ENCODE assay signal across 8 mouse cellular contexts in the genomic region with DNA sequence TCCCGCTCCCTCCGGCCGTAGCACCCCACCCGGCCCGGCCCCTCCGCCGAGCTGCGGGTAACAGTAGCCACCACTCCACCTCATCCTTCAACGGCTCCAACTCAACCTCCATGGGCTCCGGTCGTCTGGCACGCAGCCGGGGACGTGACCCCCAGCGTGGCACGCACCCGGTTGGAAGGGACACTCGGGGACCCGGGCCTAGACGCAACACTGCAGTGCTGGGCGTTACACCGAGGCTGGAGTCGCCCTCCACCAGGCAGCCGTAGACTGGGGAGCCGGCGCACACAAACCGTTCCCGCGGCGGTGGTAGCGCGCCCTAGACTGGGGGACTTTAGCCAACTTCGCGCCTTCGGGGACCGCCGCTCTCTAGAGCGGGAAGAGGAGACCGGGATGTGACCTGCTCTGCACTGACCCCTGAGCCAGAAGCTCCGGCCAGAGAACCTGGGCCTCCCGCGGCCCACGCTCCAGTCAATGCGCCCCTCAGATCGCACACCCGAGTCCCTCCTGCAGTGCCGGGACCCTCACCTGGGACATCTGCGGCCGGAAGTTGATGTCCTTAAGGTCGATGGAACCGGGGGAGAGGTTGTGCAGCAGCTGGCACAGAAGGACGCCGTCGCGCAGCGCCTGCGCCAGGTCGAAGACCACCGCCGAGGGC. TPM values are rescaled to one million over a fixed set of nuclear protein-coding genes. Genes with fewer than 3 reads are reported as not detected.
DNase-seq lines count a peak whose midpoint lies in the region; ATAC-seq lines count a peak whose summit lies in the region.

No protein-coding gene starts in this region.

- peak overlapping the region; percentile 99 for H3K4me2 ChIP-seq in embryonic facial prominence, embryonic 13.5 days
- peak overlapping the region; percentile 91 for H3K4me2 ChIP-seq in hindbrain, embryonic 13.5 days
- peak overlapping the region; percentile 99 for H3K4me2 ChIP-seq in liver, embryonic 13.5 days
- H3K4me2 ChIP-seq in neural tube, embryonic 15.5 days: peak overlapping the region; percentile 92

- peaks cover 47% of the 10 kb centered on the region for H3K4me1 ChIP-seq in embryonic facial prominence, embryonic 13.5 days
- H3K4me1 ChIP-seq in hindbrain, embryonic 13.5 days (replicated peaks): peaks cover 59% of the 10 kb centered on the region
- H3K4me1 ChIP-seq in liver, embryonic 13.5 days (replicated peaks): peaks cover 58% of the 10 kb centered on the region
- peaks cover 57% of the 10 kb centered on the region for H3K4me1 ChIP-seq in neural tube, embryonic 15.5 days

- peak overlapping the region; percentile 73; the same call in 1 of the 2 replicates for H3K27ac ChIP-seq in embryonic facial prominence, embryonic 13.5 days
- H3K27ac ChIP-seq in hindbrain, embryonic 13.5 days: peak overlapping the region; percentile 93
- H3K27ac ChIP-seq in liver, embryonic 13.5 days: peak overlapping the region; percentile 55
- H3K27ac ChIP-seq in neural tube, embryonic 15.5 days (replicated peaks): peak overlapping the region; percentile 81

- peak overlapping the region; percentile 84 for H3K9ac ChIP-seq in embryonic facial prominence, embryonic 13.5 days
- peak overlapping the region; percentile 95 for H3K9ac ChIP-seq in hindbrain, embryonic 13.5 days
- H3K9ac ChIP-seq in liver, embryonic 13.5 days: peak overlapping the region; percentile 80
- peak overlapping the region; percentile 57 for H3K9ac ChIP-seq in neural tube, embryonic 15.5 days (replicated peaks)

- peak; percentile 49 for DNase-seq in urinary bladder, adult 2 months (ENCODE audit: low spot score)
- DNase-seq in urinary bladder, postnatal 14 days (ENCODE audit: low spot score): no peak
- DNase-seq in liver, embryonic 13.5 days: no peak
- no peak for DNase-seq in urinary bladder, adult 18-20 months (ENCODE audit: low spot score in 2 of 2)
- no peak for DNase-seq in urinary bladder, postnatal 10 days (ENCODE audit: low spot score)

- H3K9me3 ChIP-seq in embryonic facial prominence, embryonic 13.5 days: no peaks in the 10 kb centered on the region
- no peaks in the 10 kb centered on the region for H3K9me3 ChIP-seq in hindbrain, embryonic 13.5 days
- no peaks in the 10 kb centered on the region for H3K9me3 ChIP-seq in liver, embryonic 13.5 days (replicated peaks)
- H3K9me3 ChIP-seq in neural tube, embryonic 15.5 days (replicated peaks): no peaks in the 10 kb centered on the region

- H3K36me3 ChIP-seq in embryonic facial prominence, embryonic 13.5 days: no peaks in the 10 kb centered on the region
- H3K36me3 ChIP-seq in hindbrain, embryonic 13.5 days: no peaks in the 10 kb centered on the region
- no peaks in the 10 kb centered on the region for H3K36me3 ChIP-seq in liver, embryonic 13.5 days
- H3K36me3 ChIP-seq in neural tube, embryonic 15.5 days: no peaks in the 10 kb centered on the region

- no peaks in the 10 kb centered on the region for H3K27me3 ChIP-seq in embryonic facial prominence, embryonic 13.5 days
- no peaks in the 10 kb centered on the region for H3K27me3 ChIP-seq in hindbrain, embryonic 13.5 days
- peaks cover 31% of the 10 kb centered on the region for H3K27me3 ChIP-seq in liver, embryonic 13.5 days
- H3K27me3 ChIP-seq in neural tube, embryonic 15.5 days (replicated peaks): no peaks in the 10 kb centered on the region

- ATAC-seq in embryonic facial prominence, embryonic 13.5 days (ENCODE audit: insufficient number of reproducible peaks, insufficient read depth, low FRiP score, low TSS enrichment, low read depth): no peak
- peak; percentile 17 for ATAC-seq in hindbrain, embryonic 13.5 days (ENCODE audit: low FRiP score)
- ATAC-seq in liver, embryonic 13.5 days (ENCODE audit: low read depth): no peak
- peak; percentile 16; the same call in 1 of the 2 replicates for ATAC-seq in neural tube, embryonic 15.5 days (ENCODE audit: low FRiP score)

- H3K4me3 ChIP-seq in embryonic facial prominence, embryonic 13.5 days: peak overlapping the region; percentile 89
- peak overlapping the region; percentile 91 for H3K4me3 ChIP-seq in hindbrain, embryonic 13.5 days
- H3K4me3 ChIP-seq in liver, embryonic 13.5 days (replicated peaks): peak overlapping the region; percentile 79
- peak overlapping the region; percentile 92 for H3K4me3 ChIP-seq in neural tube, embryonic 15.5 days (replicated peaks)

- WGBS in embryonic facial prominence, embryonic 13.5 days: under 1% methylated on average over 60 of the region's 60 CpGs
- under 1% methylated on average over 51 of the region's 60 CpGs for WGBS in hindbrain, embryonic 13.5 days
- WGBS in liver, embryonic 13.5 days (ENCODE audit: insufficient replicate concordance): under 1% methylated on average over 59 of the region's 60 CpGs
- under 1% methylated on average over 56 of the region's 60 CpGs for WGBS in neural tube, embryonic 15.5 days

RNA-seq across cellular contexts. Expression of a gene that starts 1.0 kb away (rescaled TPM):
- 24.7 and 25.8 TPM in 2 replicates for polyA plus RNA-seq in urinary bladder, adult 2 months (2012; rRNA removed)
- polyA plus RNA-seq in embryonic facial prominence, embryonic 13.5 days (2015; fragmentation: Nextera tagmentation; extraction: Ambion mirVana): 5.2 and 5.4 TPM in 2 replicates
- polyA plus RNA-seq in hindbrain, embryonic 13.5 days (2015; fragmentation: Nextera tagmentation; extraction: Ambion mirVana): 13.4 and 15.1 TPM in 2 replicates
- polyA plus RNA-seq in liver, embryonic 13.5 days (2015; fragmentation: Nextera tagmentation; extraction: Ambion mirVana): 3.2 and 4.2 TPM in 2 replicates
- 12.4 and 15.5 TPM in 2 replicates for polyA plus RNA-seq in neural tube, embryonic 15.5 days (2015; fragmentation: Nextera tagmentation; extraction: Ambion mirVana)

RNA-seq across cellular contexts. Expression of a gene that starts 16.2 kb away (rescaled TPM):
- 8.0 and 10.2 TPM in 2 replicates for polyA plus RNA-seq in urinary bladder, adult 2 months (2012; rRNA removed)
- 15.4 and 15.7 TPM in 2 replicates for polyA plus RNA-seq in embryonic facial prominence, embryonic 13.5 days (2015; fragmentation: Nextera tagmentation; extraction: Ambion mirVana)
- polyA plus RNA-seq in hindbrain, embryonic 13.5 days (2015; fragmentation: Nextera tagmentation; extraction: Ambion mirVana): 35.5 and 35.8 TPM in 2 replicates
- 0.48 and 0.60 TPM in 2 replicates for polyA plus RNA-seq in liver, embryonic 13.5 days (2015; fragmentation: Nextera tagmentation; extraction: Ambion mirVana)
- 40.4 and 45.0 TPM in 2 replicates for polyA plus RNA-seq in neural tube, embryonic 15.5 days (2015; fragmentation: Nextera tagmentation; extraction: Ambion mirVana)

Comparison
In these comparisons a context has a peak if more than half of its experiments do, and no peak if none do; other contexts are left out.
1. ATAC-seq: peak in hindbrain, embryonic 13.5 days (single experiment) and neural tube, embryonic 15.5 days (single experiment); none in embryonic facial prominence, embryonic 13.5 days (single experiment) and liver, embryonic 13.5 days (single experiment).
2. Peak in every context shown above with its lines, with median percentiles within 50 percentile points of each other: H3K27ac ChIP-seq, H3K4me2 ChIP-seq, H3K4me3 ChIP-seq and H3K9ac ChIP-seq.